Mouse (Mus musculus): ENCODE measurements around the gene Jph3.

DNA sequence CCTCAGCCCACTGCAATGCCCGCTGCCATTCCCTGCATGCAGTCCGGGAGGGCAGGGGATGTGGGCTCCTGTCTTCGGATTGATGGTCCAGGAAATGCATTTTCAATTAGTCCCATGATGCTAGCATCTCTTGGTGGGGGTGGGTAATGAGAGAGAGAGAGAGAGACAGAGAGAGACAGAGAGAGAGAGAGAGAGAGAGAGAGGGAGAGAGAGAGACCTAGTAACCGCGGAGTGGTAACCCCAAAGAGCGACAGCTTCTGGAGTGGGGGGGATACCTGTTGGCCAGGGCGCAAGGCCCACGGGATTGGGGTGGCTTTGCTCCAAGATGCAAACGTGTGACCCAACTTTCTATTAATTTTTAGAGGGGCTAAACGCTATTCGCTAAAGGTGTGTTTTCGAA, at the start of gene Jph3:
- TF ChIP-seq POLR2A (IDR thresholded peaks at IDR 0.05; ENCODE audit: insufficient read length, low read depth) = no peak
- TF ChIP-seq TCF12 (IDR thresholded peaks at IDR 0.05; ENCODE audit: insufficient read depth, poor library complexity, severe bottlenecking) = no peak
- no peak for TF ChIP-seq MYOG (IDR thresholded peaks at IDR 0.05; ENCODE audit: control insufficient read depth in 1 of 3, insufficient read depth in 1 of 3, insufficient read length in 2 of 3, low read depth in 2 of 3)
- no peak for TF ChIP-seq POLR2AphosphoS2 (IDR thresholded peaks at IDR 0.05; ENCODE audit: insufficient read length, low read depth)
- TF ChIP-seq E2F4 (IDR thresholded peaks at IDR 0.05; ENCODE audit: insufficient read depth) = no peak
- no peak for TF ChIP-seq USF1 (IDR thresholded peaks at IDR 0.05; ENCODE audit: low read depth)
- TF ChIP-seq SRF (IDR thresholded peaks at IDR 0.05; ENCODE audit: control insufficient read depth, insufficient read length, low read depth) = no peak
- TF ChIP-seq MAX (IDR thresholded peaks at IDR 0.05; ENCODE audit: low read depth) = no peak
